Mouse (Mus musculus): ENCODE measurements at regions not wholly inside any gene's neighbourhood (a gene's known extent, or its start where the extent isn't known, plus 50 kb on each side); places are given as distances from the start of the nearest gene placed in this dataset.

GRCm38 (mm10) chr19:14692183-14692582 is 94.3 kb upstream of the Tle4 start:
- 0 out of 2 replicates have a peak, but pooled peaks cover 2% of the 10 kb centered on the region for H3K9me3 ChIP-seq
- H3K4me1 ChIP-seq (replicated peaks), result no peaks in the 10 kb centered on the region
- H3K4me3 ChIP-seq (replicated peaks), result no peak overlapping the region
- H3K36me3 ChIP-seq, result no peaks in the 10 kb centered on the region
- no peak overlapping the region for H3K9ac ChIP-seq (replicated peaks)
- H3K4me2 ChIP-seq (replicated peaks), result no peak overlapping the region
- no peak overlapping the region for H3K27ac ChIP-seq
- ATAC-seq, result no peak
- no peaks in the 10 kb centered on the region for H3K27me3 ChIP-seq

GRCm38 (mm10) chr19:14685628-14686027 is 87.8 kb upstream of the Tle4 start:
- Histone ChIP-seq H3K4me1 (replicated peaks) (no peaks in the 10 kb centered on the region), H3K9ac (replicated peaks) (no peak overlapping the region), H3K27me3 (peaks cover 2% of the 10 kb centered on the region; the same call in 1 of the 2 replicates), H3K36me3 (no peaks in the 10 kb centered on the region), H3K27ac (no peak overlapping the region), H3K4me2 (replicated peaks) (no peak overlapping the region), H3K4me3 (replicated peaks) (no peak overlapping the region), H3K9me3 (0 out of 2 replicates have a peak, but pooled peaks cover 2% of the 10 kb centered on the region)
- no peak for ATAC-seq
- 94% methylated on average over 1 of the region's 1 CpGs for WGBS

- Histone ChIP-seq H3K9ac (replicated peaks) (no peak overlapping the region), H3K27me3 (peaks cover 5% of the 10 kb centered on the region; the same call in 1 of the 2 replicates), H3K4me3 (replicated peaks) (no peak overlapping the region), H3K27ac (no peak overlapping the region), H3K4me2 (replicated peaks) (no peak overlapping the region), H3K36me3 (no peaks in the 10 kb centered on the region), H3K4me1 (replicated peaks) (no peaks in the 10 kb centered on the region), H3K9me3 (0 out of 2 replicates have a peak, but pooled peaks cover 2% of the 10 kb centered on the region)
- ATAC-seq, result no peak
- 91% methylated on average over 3 of the region's 3 CpGs for WGBS
Observed at GRCm38 (mm10) chr19:14684669-14685068, 86.8 kb upstream of the Tle4 start.

DNA sequence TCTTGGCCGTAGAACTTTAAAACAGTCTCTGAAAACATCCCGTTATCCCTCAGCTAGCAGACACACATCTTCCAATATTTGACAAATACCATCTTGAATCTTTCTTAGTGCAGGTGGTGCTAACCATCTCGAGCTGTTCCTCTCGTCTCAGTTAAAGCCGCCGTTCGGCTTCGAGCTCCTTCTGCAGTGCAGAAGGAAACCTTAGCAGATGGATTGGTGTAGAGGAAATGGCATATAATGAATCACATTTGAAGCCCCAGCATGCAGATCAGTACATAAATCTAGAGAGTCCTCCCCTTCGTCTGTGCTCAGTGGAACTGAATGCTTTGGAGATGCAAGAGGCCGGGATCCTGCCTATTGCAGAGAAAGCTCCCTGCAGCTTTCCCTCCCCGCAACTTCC is 83.5 kb upstream of the Tle4 start:
- H3K27ac ChIP-seq, result no peak overlapping the region
- H3K4me2 ChIP-seq (replicated peaks), result no peak overlapping the region
- WGBS, result 92% methylated on average over 11 of the region's 11 CpGs
- no peaks in the 10 kb centered on the region for H3K4me1 ChIP-seq (replicated peaks)
- no peak for ATAC-seq
- no peak overlapping the region for H3K4me3 ChIP-seq (replicated peaks)
- no peaks in the 10 kb centered on the region for H3K9me3 ChIP-seq
- H3K9ac ChIP-seq (replicated peaks), result no peak overlapping the region
- peaks cover 12% of the 10 kb centered on the region for H3K27me3 ChIP-seq
- no peaks in the 10 kb centered on the region for H3K36me3 ChIP-seq

GRCm38 (mm10) chr19:14679776-14680175 is 81.9 kb upstream of the Tle4 start:
- WGBS, result 89% methylated on average over 2 of the region's 2 CpGs
- H3K9me3 ChIP-seq, result no peaks in the 10 kb centered on the region
- H3K27ac ChIP-seq, result no peak overlapping the region
- no peak overlapping the region for H3K9ac ChIP-seq (replicated peaks)
- no peak for ATAC-seq
- H3K27me3 ChIP-seq, result peaks cover 24% of the 10 kb centered on the region
- H3K4me2 ChIP-seq (replicated peaks), result no peak overlapping the region
- no peaks in the 10 kb centered on the region for H3K36me3 ChIP-seq
- H3K4me1 ChIP-seq (replicated peaks), result no peaks in the 10 kb centered on the region
- H3K4me3 ChIP-seq (replicated peaks), result no peak overlapping the region

- Histone ChIP-seq H3K4me3 (replicated peaks) (no peak overlapping the region), H3K9ac (replicated peaks) (no peak overlapping the region), H3K27me3 (peaks cover 34% of the 10 kb centered on the region), H3K27ac (no peak overlapping the region), H3K4me2 (replicated peaks) (no peak overlapping the region), H3K4me1 (replicated peaks) (no peaks in the 10 kb centered on the region), H3K9me3 (no peaks in the 10 kb centered on the region), H3K36me3 (no peaks in the 10 kb centered on the region)
- WGBS, result 91% methylated on average over 4 of the region's 4 CpGs
- no peak for ATAC-seq
Observed at GRCm38 (mm10) chr19:14678584-14678983, 80.7 kb upstream of the Tle4 start.

DNA sequence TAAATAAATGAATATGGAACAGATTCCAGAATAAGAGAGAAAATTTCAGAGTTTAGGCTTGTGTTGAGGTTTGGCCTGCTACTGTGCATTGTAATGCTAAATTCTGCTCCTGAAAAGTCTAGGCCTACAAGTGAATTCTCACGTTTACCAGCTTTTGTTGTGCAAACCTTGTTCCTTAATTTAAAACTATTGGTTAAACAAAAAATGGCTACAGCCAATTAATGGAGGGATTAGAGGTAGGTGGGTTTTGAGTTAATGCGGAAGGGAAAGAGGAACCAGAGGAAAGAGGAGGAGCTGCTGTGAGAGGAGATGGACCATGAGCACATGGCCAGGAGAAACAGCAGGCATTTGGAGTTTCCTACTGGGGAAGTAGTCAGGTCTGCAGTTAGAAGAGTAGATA is 79.1 kb upstream of the Tle4 start:
- Histone ChIP-seq H3K4me3 (replicated peaks) (no peak overlapping the region), H3K9me3 (no peaks in the 10 kb centered on the region), H3K4me2 (replicated peaks) (no peak overlapping the region), H3K27ac (no peak overlapping the region), H3K36me3 (no peaks in the 10 kb centered on the region), H3K4me1 (replicated peaks) (no peaks in the 10 kb centered on the region), H3K9ac (replicated peaks) (no peak overlapping the region), H3K27me3 (peaks cover 48% of the 10 kb centered on the region)
- WGBS, result 23% methylated on average over 2 of the region's 2 CpGs
- no peak for ATAC-seq

DNA sequence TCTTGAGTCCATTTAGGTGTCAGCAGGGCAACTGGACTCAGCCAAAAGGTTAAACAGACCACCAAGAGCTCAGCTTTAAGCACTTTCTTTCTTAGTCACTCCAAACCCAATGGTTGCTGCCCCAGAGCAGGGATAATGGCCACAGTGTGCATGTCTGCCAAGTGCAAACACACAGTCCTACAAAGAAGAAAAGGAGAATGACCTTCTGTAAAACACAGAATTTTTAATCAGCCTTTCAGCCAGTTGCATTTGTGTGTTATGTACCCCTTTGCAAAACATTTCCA is 72.9 kb upstream of the Tle4 start:
- no peak overlapping the region for H3K27ac ChIP-seq
- no peaks in the 10 kb centered on the region for H3K9me3 ChIP-seq
- H3K27me3 ChIP-seq, result peaks cover 42% of the 10 kb centered on the region
- no peak overlapping the region for H3K9ac ChIP-seq (replicated peaks)
- H3K4me1 ChIP-seq (replicated peaks), result peaks cover 11% of the 10 kb centered on the region
- no peak overlapping the region for H3K4me2 ChIP-seq (replicated peaks)
- H3K36me3 ChIP-seq, result no peaks in the 10 kb centered on the region
- ATAC-seq, result peak; percentile 56; the same call in 1 of the 2 replicates
- H3K4me3 ChIP-seq (replicated peaks), result no peak overlapping the region

- Histone ChIP-seq H3K27me3 (peaks cover 39% of the 10 kb centered on the region), H3K9ac (replicated peaks) (no peak overlapping the region), H3K4me3 (replicated peaks) (no peak overlapping the region), H3K4me1 (replicated peaks) (peaks cover 11% of the 10 kb centered on the region), H3K27ac (no peak overlapping the region), H3K9me3 (no peaks in the 10 kb centered on the region), H3K4me2 (replicated peaks) (no peak overlapping the region), H3K36me3 (no peaks in the 10 kb centered on the region)
- ATAC-seq, result no peak
- WGBS, result 32% methylated on average over 13 of the region's 13 CpGs
Observed at GRCm38 (mm10) chr19:14670078-14670820, 72.4 kb upstream of the Tle4 start.

DNA sequence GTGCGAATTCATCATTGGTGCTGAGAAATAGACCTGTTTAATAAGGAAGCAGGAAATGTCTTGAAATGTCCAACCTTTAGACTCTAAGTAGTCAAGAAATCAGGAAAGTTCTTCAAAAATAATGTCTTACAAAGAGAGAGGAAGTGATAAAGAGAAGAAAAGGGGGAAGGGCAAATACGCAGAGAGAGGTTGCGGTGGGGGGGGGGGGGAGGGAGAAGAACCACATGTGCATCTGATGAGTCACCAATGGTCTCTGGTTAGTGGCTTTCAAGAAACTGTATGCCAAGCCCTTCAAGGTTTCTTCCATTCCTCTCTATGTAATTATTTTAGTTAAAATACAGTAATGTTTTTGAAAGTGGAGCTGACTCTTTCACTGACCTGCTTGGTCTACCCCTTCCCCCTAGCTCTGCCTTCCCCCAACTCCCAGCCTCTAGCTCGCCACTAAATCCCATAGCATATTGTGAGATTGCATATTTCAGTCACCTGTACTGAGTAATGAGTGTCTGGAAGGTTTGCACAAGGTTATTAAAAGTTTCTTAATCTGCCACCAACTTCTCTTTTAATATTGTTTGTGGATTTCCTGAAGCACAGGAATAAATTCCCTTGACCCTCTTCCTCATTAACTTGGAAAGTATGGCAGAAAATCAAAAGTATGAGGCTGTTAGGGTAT is 70.8 kb upstream of the Tle4 start:
- no peak overlapping the region for H3K9ac ChIP-seq (replicated peaks)
- no peaks in the 10 kb centered on the region for H3K36me3 ChIP-seq
- H3K4me2 ChIP-seq (replicated peaks), result no peak overlapping the region
- no peaks in the 10 kb centered on the region for H3K9me3 ChIP-seq
- 79% methylated on average over 4 of the region's 4 CpGs for WGBS
- no peak for ATAC-seq
- H3K4me1 ChIP-seq (replicated peaks), result peaks cover 11% of the 10 kb centered on the region
- peaks cover 30% of the 10 kb centered on the region for H3K27me3 ChIP-seq
- H3K27ac ChIP-seq, result no peak overlapping the region
- no peak overlapping the region for H3K4me3 ChIP-seq (replicated peaks)

DNA sequence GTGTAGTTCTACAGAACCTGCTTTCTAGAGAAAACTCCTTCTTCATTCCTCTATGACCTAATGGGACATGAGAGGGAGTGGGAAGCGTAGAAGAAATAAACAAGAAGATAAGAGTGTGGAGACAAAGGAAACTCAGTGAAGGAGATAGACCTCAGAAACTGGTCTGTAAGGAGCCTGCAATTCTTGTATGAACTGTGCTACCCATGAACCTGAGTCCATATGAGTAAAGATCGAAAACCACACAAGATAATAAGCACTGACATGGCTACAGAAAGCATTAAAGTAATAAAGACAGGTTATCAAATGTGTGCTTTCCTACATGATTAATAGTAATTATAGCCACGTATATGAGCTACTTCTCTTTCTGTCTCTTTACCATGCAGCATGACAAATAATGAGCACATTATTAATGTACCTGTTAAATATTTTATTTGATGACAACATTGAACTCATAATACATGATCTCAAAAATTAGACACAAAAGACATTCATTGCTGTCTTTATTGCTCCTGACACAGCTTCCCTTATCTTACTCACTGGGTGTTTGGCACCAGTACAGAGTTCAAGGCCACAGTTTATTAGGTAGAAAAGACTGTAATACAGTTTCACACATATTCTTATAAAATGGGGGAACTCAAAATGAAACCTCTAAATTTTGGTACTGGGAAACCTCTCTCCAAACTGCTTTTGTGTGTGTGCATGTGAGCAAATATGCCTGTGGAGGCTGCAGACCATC is 67.0 kb upstream of the Tle4 start:
- Histone ChIP-seq H3K4me1 (replicated peaks) (peaks cover 5% of the 10 kb centered on the region), H3K4me3 (replicated peaks) (no peak overlapping the region), H3K27me3 (peaks cover 10% of the 10 kb centered on the region), H3K9ac (replicated peaks) (no peak overlapping the region), H3K4me2 (replicated peaks) (no peak overlapping the region), H3K27ac (no peak overlapping the region), H3K9me3 (no peaks in the 10 kb centered on the region), H3K36me3 (no peaks in the 10 kb centered on the region)
- ATAC-seq, result no peak
- 88% methylated on average over 3 of the region's 3 CpGs for WGBS

DNA sequence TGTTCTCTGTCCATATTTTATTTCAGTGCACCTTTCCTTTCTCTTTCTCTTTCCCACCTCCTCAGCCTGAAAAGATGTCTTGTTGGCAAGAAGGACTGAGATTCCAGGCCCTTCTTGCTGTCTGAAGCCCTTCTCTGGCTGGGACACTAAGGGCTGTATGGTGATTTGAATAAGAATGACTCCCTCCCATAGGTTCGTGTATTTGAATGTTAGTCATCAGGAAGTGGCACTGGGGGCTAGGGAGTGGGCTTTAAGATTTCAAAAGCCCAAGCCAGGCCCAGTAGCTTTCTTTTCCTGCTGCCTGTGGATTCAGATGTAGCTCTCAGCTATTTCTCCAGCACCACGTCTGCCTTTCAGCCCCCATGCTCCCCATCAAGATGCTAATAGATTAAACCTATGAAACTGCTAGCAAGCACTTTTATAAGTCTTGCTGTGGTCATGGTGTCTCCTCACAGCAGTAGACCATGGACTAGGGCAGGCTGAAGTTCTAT is 66.3 kb upstream of the Tle4 start:
- WGBS, result 39% methylated on average over 2 of the region's 2 CpGs
- H3K9ac ChIP-seq (replicated peaks), result no peak overlapping the region

More for the DNA sequence above, 66.3 kb upstream of the Tle4 start:
- Histone ChIP-seq H3K27ac (no peak overlapping the region), H3K4me1 (replicated peaks) (peaks cover 9% of the 10 kb centered on the region), H3K4me3 (replicated peaks) (no peak overlapping the region), H3K9me3 (no peaks in the 10 kb centered on the region), H3K27me3 (peaks cover 10% of the 10 kb centered on the region), H3K4me2 (replicated peaks) (no peak overlapping the region), H3K36me3 (no peaks in the 10 kb centered on the region)
- ATAC-seq, result no peak
